Mouse (Mus musculus): ENCODE results near the gene Dock9.

Dock9 gene

DNA sequence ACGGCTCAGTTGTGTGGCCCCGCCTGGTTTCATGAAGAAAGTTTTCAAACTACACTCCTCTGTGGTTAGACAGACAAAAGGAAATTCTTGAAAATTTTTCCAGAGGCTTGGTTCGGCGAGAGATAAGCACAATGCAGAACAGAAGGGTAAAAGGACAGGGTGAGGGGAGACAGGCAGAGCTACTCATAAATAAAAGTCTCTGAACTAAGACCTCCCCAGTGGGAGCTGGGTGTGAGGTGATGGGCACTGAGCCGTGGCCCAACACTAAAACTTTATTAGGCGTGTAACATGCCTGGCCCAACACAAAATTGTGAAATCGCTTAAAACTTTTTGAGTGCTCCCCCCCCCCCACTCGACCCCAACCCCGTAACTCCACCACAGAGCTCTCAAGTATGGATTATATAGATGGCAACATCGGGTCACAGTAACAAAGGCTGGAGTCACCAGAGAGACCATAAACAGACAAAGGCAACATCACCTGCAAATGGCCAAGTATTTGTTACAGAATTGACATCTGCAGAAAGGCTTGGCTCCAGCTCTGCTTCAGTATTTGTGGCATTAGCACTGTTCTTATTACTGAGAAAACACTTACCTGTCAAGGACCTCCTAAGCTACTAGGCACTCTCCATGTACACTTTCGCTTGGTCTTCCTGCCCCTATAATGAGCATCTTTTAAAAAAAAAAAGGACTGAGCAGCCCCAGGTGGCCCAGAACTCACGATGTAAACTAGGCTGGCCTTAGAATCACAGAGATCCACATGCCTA, 138.4 kb downstream of the Dock9 start:
- DNase-seq, result no peak

DNA sequence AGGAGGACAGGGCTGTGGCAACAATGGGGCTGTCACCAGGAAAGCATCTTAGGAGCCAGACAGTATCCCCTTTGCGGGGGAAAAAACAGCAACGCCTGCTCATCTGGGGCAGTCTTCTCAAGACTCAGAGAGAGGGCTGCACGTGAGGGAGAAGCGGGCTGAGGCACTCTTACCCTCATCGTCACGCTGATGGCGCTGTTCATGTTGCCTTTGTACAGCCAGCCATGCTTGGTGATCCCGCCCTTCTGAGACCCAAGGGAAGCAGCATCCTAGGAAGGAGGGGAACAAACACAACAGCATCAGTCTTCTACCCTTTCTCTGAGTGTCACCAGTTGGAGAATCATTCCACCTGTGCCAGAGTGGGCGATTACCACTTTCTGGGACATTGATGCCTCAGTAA, 139.1 kb downstream of the Dock9 start:
- DNase-seq, result no peak

DNA sequence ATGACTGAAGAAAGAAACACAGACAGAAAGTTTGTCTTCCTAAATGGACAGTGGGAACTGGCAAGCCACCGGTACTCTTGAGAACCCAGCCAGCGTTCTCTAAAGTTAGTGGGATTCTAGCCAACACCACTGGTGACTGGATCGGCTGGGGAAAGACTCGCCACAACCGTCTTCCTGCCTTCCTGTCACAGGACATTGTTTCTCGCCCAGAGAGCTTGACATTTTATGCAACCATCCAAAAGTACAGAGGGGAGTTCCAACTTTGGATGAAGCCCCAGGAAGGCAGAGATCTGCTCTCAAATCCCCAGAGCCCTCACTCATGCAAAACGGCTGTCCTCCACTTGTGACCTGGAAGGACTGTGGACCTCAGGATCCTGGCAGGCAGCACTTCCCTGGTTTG, 140.0 kb downstream of the Dock9 start:
- DNase-seq, result peak in 1 of 2 experiments; percentile 61

DNA sequence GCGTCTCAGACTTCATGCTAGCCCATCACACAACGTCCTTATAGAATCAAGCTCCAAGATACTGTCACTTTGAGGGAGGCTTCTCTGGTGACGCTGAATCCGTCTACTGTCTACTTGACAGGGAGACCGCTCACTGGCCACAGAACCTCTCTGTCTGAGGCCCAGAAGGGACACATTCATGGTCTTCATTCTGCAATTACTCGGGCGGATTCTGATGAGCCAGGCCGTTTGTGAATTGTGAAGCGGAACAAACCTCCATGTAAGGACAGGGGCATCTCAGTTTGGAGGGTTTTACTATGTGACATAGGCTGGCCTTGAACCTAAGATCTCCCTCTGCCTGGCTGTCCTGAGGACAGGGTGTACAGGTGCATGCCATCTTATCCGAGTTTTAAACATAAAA, 140.7 kb downstream of the Dock9 start:
- no peak for DNase-seq

DNA sequence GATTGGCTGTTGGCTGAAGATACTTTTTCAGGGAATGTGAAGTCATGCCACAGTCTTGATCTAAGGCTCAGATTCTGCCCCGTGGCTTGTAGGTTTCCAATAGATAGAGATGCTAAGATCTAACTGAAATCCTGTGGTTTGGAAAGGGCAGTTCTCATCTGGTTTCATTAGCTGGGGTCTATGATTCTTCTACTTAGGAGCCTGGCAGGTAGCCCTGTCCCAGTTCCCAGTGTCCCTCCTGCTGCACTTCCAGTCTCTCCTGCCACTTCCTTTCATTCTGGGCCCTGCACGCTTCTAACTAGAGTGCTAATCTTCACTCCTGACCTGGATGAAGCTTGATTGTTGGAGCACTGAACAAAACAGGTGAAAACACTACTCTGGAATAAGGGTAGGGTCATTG, 142.7 kb downstream of the Dock9 start:
- DNase-seq, result no peak

DNA sequence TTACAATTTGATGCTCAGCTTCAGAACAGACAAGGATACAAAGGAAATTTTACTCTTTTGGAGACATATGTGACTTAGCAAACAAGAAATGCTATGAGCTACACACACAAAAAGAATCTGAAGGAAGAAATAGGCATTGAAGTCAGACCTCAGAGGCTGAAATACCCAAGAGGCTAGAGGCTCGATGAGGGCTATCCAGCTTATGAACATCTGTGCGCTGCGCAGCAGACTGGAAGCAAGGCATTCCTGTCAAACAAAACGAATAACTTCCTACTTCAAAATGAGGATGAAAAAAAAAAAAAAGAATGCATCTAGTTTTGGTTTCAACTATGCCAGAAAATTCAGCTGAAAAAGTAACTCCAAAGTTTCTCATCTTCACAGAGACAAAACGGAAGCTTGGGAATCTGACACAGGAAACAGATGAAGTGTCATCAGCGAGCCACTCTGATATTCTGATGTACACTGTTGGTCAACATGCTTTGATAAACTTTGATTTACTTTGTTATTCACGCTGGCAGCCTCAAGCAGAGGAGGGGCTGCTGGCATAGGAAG, 143.1 kb downstream of the Dock9 start:
- peak in 1 of 2 experiments; percentile 62 for DNase-seq

DNA sequence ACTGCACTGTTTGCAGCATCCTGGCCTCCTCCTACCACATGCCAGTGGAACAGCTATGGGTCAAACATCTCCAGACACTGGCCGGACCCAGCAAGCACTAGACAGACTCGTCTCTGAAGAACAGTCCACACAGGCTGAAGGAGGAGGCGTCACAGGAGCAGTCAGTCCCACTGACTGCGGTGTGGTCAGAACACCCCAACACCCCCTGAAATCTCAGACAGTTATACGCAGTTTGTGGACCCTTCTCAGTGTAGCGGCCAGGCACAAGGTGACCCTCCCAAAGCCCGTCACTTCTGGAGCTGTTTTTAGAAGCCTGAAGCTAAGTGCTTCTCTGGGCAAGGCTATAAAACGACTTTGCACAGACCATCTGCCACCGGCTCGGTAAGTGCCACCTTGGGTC, 143.9 kb downstream of the Dock9 start:
- no peak for DNase-seq

DNA sequence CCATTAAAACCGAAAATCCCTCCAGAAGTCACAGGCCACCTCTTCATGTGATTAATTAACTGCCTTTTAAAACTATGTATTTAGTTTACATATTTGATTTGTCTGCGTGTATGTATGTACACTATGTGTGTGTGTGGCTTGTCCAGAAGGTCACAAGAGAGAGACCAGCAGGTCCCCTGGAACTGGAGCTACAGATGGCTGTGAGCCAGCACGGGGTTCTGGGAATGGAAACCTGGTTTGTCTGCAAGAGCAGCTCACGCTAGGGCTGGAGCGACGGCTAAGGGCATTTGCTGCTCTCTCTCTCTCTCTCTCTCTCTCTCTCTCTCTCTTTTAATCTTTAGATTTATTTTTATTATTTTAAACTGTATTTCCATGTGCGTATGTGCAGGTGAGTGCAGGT, 144.4 kb downstream of the Dock9 start:
- no peak for DNase-seq

DNA sequence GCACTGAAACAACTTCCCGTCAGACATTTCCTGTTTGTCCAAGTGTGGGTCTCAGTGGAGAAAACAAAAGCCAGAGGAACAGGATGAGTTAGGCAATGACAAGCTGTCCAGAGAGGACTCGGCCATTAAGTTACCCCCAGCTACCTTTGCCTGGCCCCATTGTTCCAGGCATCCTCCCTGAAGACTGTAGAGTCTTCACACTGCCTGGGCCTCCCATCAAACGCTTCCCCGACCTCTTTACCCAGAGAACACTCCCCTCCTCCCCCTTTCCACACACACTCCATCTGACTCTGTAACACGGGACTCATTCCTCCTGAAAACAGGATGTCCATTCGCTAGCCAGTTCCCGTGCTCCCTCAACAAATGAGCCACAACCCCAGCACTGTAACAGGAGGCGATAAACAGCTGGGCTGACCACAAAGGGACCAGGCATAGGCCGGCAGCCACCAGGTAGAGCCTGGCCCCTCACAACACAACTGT, 149.0 kb downstream of the Dock9 start:
- DNase-seq, result peak in 1 of 2 experiments; percentile 65

DNA sequence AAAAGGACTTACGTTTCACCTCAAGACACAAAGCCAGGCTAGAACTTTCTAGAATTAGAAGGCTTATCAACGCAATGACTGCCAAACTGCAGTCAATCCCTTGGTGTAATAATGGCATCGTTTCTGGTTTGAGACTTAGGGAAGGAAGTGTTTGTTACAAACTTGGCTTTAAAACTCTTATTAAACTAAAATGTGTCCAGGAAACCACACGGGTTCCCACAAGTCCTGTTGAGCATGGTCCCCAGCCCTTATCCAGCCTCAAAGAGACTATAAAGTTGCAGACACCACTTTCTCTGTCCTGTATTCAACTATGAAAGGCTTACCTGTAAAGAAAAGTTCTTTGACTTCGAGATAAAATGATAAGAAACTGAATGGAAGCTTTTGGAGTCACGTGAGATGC, 149.9 kb downstream of the Dock9 start:
- DNase-seq, result no peak

DNA sequence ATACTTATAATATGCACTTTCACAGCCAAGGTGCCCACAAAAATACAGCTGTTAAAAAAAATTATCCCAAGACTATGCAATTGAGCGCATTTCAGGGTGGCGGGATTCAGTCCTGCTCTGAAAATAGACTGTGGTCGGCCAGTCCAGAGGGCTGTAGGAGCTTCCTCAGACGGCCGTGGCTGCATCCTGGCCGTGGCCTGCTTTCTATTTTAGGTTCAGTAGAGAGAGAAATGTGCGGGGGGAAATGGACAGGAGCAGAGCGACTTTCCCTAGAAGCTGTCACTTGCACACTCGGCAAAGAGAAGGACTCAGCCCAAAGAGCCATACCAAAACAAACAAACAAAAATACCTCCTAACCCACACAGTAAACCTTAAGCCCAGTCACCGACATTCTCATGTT, 151.0 kb downstream of the Dock9 start:
- DNase-seq, result peak; percentile 55 to 62

DNA sequence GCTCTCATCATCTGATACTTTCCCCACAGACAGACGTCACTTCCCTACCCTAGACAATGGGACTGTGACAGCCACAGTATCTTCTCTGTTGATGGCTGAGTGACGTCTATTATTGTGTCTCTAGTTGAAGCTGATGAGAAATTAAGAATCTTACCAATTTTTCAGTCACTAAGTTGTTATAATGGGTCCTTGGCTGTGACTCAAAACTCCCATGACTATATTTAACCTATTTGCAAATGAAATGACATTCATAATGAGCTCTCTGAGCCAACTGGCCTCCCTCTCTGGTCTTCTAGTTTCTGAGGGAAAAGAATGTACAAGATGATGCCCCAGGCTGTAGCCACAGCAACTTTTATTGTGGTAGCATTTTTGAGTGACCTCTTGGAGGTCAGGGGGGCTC, 153.3 kb downstream of the Dock9 start:
- no peak for DNase-seq

DNA sequence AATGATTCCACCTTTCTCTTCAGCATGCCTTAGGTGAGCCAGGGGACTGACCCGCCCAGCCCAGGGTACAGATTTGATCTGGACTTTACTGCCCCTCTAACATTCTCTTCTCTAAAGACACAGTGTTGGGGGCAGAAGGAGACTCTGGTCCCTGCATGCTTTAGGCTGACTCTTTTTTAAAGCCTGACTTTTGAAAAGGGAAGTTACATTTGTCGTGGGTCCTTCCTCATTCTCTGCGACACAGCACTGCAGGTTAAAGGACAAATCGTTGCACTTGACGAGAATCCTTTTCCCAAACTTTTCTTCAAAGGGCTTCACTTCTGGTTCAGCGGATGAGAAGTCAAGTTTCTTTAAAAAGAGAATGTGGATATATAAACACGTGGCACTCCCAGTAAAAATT, 156.4 kb downstream of the Dock9 start:
- DNase-seq, result no peak

DNA sequence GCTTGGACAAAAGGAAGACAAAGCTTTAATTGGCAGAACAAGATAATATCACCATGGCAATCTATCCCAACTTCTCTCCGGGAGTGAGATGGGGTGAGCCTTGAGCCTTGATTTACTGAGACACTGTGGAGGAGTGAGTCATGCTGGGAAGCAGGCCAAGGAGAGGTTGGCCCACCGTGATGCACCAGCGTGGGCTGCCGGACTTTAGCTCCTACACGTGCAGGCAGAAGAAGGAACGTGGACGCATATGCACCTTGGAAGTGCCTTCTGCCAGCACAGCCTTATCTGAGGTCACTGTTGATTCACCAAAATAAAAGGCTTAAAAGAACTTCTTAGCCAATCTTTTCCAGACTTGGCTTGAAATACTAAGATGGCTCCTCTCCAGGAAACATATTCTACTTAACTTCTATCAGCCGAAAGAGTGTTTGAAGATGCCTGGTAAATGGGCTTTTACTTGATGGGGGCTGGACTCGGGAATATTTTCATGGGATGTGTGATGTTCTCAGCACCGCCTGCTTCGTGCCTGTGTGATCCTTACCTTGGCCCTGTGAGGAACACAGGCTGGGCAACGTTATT, 160.6 kb downstream of the Dock9 start:
- peak in 1 of 2 experiments; percentile 53 for DNase-seq

DNA sequence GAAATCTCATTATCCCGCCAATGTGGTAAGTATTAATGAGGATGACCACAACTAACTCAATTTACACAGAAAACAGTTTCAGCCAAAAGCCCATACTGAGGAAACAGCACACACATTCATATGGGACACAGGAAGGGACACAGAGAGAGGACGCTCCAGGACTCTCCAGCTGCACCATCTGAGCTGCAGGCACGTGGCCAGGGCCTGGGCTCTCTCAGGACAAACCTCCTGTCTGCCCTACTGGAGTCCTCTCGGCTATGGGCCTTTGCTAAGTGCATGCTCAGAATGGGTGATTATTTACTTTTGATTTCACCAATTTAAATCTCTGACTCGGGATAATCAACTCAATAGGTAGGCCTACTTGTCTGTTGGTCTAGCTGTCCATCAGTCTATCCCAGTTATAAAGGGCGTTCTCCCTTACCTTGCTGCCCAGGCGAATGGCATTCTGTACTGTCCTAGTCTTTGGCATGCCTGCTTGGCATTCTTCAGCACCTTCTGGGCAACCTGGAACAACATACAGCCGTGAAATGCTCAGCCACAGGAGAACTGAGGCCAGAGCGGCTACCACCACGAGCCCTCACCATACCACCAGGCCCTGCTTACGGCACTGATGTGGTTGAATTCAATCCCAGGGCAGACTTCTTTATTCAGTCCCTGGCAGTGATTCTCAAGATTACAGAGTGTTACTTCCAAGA, 162.8 kb downstream of the Dock9 start:
- no peak for DNase-seq

DNA sequence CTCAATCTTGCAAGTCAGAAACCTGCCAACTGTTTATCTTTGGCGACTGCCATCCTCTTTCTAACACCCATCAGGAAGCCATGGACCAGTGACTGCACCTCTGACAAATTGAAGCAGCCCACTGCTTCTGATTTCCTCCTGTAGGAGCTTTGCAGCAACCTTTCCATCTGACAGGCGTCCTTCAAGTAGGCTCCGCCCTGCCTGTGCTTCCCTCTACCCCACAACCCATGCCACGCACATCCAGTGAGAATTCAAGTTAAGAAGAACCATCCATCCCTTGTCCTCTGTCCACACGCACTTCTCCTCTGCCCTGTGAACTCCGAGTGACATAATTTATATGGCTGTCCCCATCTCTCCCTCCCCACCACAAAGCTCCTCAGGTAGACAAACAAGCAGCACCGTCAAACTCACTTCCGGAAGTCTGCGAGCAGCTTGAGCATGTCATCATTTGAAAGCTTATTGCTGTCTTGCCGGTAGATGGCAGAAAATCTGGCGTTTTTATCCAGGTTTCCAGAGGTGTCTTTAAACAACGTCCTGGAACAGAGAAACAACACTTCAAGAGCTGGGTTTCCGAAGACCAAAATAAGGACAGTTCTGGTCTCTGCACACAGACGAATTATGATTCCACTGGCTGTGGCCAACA, 163.4 kb downstream of the Dock9 start:
- peak; percentile 44 to 51 for DNase-seq

DNA sequence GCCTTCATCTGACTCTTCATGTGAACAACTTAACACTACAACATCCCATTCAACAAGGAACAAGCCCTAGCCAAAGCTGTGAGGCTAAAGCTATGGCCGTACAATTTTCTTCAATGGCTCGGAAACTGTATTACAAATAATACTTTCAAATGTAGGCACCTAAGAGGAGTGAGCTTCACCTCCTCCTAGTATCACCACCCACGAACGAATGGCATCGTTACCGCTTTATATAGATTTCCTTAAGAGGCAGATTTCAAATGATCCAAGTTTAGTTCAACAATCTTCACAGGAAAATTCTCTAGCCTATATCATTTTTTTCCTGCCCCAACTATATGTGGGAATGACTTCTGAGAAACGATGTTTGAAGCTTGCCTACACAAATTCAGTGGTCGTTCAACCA, 165.7 kb downstream of the Dock9 start:
- DNase-seq, result no peak

DNA sequence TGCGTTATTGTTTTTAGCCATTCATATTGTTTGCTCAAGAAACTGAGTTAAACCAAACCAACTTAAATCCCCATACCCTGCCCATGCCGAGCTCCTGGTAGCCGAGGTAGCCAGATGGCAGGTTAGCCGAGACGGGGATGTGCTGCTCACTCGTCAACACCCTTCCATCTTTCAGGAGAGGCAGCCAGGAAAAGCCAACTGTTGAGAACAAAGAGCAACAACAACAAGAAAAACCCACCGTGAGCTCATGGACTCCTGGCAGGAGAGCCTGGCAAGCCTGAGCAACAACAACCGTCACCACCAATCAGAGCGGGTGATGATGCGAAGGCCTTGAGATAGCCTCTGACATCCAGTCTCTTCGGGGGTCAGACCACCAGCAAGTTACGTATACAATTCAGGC, 170.9 kb downstream of the Dock9 start:
- no peak for DNase-seq

DNA sequence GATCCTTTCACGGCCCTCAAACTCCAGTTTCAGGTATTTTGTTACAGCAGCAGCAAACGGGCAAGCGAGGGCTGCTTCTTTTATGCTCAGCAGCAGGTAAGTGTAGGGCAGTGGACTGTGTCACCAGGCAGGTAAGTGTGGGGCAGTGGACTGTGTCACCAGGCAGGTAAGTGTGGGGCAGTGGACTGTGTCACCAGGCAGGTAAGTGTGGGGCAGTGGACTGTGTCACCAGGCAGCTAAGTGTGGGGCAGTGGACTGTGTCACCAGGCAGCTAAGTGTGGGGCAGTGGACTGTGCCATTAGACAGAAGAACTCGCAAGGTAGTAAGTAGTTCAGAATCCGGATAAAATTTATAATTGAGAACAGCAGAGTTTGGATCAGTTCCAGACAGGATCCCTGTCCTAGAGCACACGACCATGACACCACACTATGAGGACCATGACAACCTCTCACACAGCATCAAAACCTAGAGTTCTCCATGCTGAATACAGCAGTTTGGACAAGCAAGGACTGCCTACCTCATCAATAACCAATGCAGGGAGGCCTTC, 173.6 kb downstream of the Dock9 start:
- DNase-seq, result peak; percentile 58 to 87

DNA sequence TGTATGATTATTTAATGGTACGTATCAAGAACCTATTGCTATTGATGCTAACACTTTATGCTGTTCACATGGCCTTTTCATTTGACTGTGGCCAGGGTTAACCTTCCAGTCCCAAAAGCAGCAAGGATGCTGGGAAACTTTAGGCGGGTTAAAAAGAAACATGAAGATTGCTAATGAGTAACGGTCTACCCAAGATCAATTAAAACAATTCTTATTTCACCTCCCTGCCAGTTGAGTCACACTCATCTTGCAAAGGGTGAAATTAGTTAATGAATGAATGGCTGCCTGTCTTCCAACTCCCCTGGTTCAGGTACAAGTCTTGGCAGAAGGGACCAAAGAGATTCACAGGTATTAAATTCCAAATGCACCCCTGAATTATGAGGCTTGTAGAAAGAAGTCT, 175.8 kb downstream of the Dock9 start:
- DNase-seq, result no peak

DNA sequence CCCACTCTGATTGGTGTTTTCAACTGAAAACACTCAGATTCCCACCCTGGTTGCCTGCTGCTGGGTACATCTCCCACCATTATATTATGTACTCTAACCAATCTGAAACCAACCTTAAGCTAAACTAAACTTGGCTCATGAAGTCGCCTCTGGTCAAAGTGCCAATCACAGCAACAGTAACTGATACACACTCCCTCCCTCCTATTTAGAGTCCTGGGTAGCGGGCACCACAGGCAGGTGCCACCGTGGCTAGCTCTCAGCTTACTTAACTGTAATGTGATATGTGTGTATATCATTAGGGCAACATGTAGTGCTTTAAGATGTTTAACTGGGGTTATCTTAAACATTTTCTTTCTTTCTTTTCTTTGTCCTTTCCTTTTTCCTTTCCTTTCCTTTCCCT, 177.1 kb downstream of the Dock9 start:
- DNase-seq, result no peak

DNA sequence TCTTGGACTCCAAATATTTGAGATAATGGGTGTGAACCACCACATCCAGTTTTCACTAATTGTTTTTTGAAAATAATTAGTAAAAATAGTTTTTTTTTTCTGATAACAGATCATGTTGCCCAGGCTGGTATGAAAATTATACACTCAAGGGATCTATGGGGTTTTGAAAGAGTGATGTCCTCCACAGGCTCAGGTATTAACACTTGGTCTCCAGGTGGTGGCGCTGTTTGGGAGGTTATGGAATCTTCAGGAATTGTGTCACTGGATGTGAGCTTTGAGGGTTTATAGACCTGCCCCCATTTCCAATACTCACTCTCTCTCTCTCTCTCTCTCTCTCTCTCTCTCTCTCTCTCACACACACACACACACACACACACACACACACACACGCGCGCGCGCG, 177.5 kb downstream of the Dock9 start:
- DNase-seq, result no peak

Measured in kidney, postnatal 25 days (tissue).